Mouse (Mus musculus) liver, embryonic 13.5 days (tissue): ENCODE data around the gene Olfr1277. TPM values are rescaled to one million over a fixed set of nuclear protein-coding genes. Genes with fewer than 3 reads are reported as not detected.

Source experiments
- ATAC-seq: fragments of 200-750 bp; cut with Nextera tagmentation; 2 replicates; pipeline ENCODE4 v1.8.0; 2017; ENCODE audit warnings: low read depth, mild to moderate bottlenecking, moderate number of reproducible peaks, moderate library complexity
- DNase-seq: peaks from one replicate; pipeline ENCODE4 v3.0.0; 2022
- H3K27ac ChIP-seq: fragments of 300-500 bp; sonication (generic); 2 replicates; pipeline ENCODE4 v1.5.1; 2015; ENCODE audit warnings: moderate library complexity, mild to moderate bottlenecking, inconsistent platforms
- H3K27me3 ChIP-seq: fragments of 300-500 bp; sonication (generic); 2 replicates; pipeline ENCODE4 v1.6.1; 2015; ENCODE audit warnings: mild to moderate bottlenecking, inconsistent platforms
- H3K36me3 ChIP-seq: fragments of 300-500 bp; sonication (generic); 2 replicates; pipeline ENCODE4 v1.6.1; 2015; ENCODE audit warnings: mild to moderate bottlenecking, inconsistent platforms
- H3K4me1 ChIP-seq: fragments of 300-500 bp; sonication (generic); replicated peaks from 2 replicates; pipeline ENCODE4 v1.6.1; 2015; ENCODE audit warnings: inconsistent platforms
- H3K4me2 ChIP-seq: fragments of 300-500 bp; sonication (generic); 2 replicates; pipeline ENCODE4 v1.6.1; 2015; ENCODE audit warnings: inconsistent platforms, mild to moderate bottlenecking, moderate library complexity
- H3K4me3 ChIP-seq: fragments of 300-500 bp; sonication (generic); replicated peaks from 2 replicates; pipeline ENCODE4 v1.5.1; 2015; ENCODE audit warnings: mild to moderate bottlenecking, inconsistent platforms
- H3K9ac ChIP-seq: fragments of 300-500 bp; sonication (generic); 2 replicates; pipeline ENCODE4 v1.6.1; 2015; ENCODE audit warnings: mild to moderate bottlenecking, inconsistent platforms
- H3K9me3 ChIP-seq: fragments of 300-500 bp; sonication (generic); replicated peaks from 2 replicates; pipeline ENCODE4 v1.6.1; 2016; ENCODE audit warnings: inconsistent platforms
- WGBS: fragments of 180-500 bp; shearing (Covaris S2); methylation state at CpG from one replicate; pipeline ENCODE4 v1.1.7; 2015; ENCODE audit not compliant: insufficient replicate concordance; 5-methylcytosine and 5-hydroxymethylcytosine counted together
- polyA plus RNA-seq: library from polyadenylated mRNA; unstranded; fragments of >200 nt; fragmentation: Nextera tagmentation; extraction: Ambion mirVana; gene quantifications from 2 replicates; pipeline ENCODE4 v1.2.1, GENCODE M21; 2015

The Olfr1277 gene
- not detected in 2 replicates for polyA plus RNA-seq

DNA sequence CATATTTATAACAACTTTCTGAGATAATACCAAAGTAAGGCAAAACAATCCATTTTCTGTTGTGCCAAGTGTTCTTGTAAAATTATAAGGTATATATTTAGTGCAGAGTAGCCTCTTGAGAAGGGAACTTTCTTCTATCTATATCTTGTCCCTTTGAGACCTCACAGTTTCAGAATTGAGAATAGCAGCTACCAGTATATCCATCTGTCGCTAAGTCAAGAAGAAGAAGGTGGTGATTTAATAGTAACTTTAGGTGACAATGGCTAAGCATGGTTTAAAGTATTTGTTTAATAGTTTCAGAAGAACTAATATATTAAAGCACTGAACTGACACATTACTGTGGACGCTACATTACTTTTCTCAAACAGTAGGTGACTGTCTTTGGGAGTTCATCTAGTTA lies at the start of gene Olfr1277:
Gene Olfr1277, minus strand, starts transcription at position 101 of the 400 bp plus-strand sequence.
- Histone ChIP-seq H3K27me3 (no peaks in the 10 kb centered on the region), H3K4me2 (no peak within 1 kb of the TSS), H3K36me3 (no peaks in the 10 kb centered on the region), H3K9ac (no peak within 1 kb of the TSS), H3K4me1 (no peaks in the 10 kb centered on the region), H3K9me3 (no peaks in the 10 kb centered on the region), H3K4me3 (no peak within 1 kb of the TSS), H3K27ac (no peak within 1 kb of the TSS)
- ATAC-seq (no peak), DNase-seq (no peak)
- WGBS = 59% methylated on average over 2 of the region's 2 CpGs

DNA sequence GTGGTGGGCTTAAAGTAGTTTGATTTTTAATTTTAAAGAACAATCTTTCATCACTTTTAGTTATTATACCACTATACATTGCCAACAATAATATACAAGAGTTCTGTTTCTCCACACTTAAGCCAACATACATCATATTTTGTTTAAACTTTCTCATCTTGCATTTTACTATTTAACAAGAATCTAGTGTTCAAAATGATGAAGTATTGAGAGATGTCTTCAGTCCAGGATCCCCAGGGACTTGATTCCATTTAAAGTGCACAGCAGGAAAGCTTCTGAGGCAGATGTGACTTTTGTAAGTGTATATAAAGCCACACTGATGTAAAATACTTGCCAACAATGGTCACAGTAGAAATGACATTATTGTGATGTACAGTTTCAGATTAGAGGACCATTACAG lies 39.8 kb upstream of the Olfr1277 start, which contains the start of gene Olfr1280:
Gene Olfr1280, plus strand, starts transcription at position 301 of the 400 bp plus-strand sequence.
- Histone ChIP-seq H3K27ac (no peak within 1 kb of the TSS), H3K4me2 (no peak within 1 kb of the TSS), H3K4me1 (no peaks in the 10 kb centered on the region), H3K9me3 (no peaks in the 10 kb centered on the region), H3K4me3 (no peak within 1 kb of the TSS), H3K27me3 (no peaks in the 10 kb centered on the region), H3K9ac (no peak within 1 kb of the TSS), H3K36me3 (no peaks in the 10 kb centered on the region)
- DNase-seq (no peak), ATAC-seq (no peak)

DNA sequence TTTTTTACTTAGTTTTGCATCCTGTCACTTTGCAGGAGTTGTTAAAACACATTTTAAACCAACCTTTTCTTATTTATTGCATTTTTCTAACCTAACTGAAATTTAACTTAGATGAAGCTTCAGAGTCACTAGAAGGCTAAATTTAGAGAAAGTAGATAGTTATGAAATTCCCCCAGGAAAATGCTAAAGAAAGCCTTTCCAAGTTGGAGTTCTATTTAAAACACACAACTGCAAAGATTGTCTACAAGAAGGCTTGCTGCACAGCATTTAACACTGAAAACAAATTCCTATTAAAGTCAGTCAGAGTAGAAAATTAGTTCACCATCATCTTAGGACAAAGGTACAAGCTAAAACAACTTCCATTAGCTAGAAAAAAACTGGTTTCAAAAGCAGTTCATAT lies 26.5 kb upstream of the Olfr1277 start, which contains the start of gene Olfr1279:
Gene Olfr1279, plus strand, starts transcription at position 262 of the 400 bp plus-strand sequence.
- ATAC-seq (no peak), DNase-seq (no peak)
- no peak within 1 kb of the TSS for H3K4me2 ChIP-seq
- H3K36me3 ChIP-seq = no peaks in the 10 kb centered on the region
- H3K27ac ChIP-seq = no peak within 1 kb of the TSS
- no peaks in the 10 kb centered on the region for H3K27me3 ChIP-seq
- H3K9ac ChIP-seq = no peak within 1 kb of the TSS
- no peak within 1 kb of the TSS for H3K4me3 ChIP-seq
- H3K4me1 ChIP-seq = no peaks in the 10 kb centered on the region
- no peaks in the 10 kb centered on the region for H3K9me3 ChIP-seq

DNA sequence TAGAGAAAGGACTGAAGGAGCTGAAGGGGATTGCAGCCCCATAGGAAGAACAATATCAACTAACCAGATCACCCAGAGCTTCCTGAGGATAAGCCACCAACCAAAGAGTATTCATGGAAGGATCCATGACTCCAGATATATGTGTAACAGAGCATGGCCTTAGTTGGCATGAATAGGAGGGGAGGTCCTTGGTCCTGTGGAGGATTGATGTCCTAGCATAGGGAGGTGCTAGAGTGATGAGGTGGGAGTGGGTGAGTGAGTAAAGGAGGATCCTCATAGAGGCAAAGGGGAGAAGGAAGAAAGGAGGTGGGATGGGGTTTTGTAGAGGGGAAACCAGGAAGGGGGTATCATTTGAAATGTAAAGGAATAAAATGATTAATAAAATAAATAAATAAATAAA lies 24.6 kb upstream of the Olfr1277 start:
- Histone ChIP-seq H3K4me1 (no peaks in the 10 kb centered on the region), H3K9me3 (no peaks in the 10 kb centered on the region), H3K36me3 (no peaks in the 10 kb centered on the region), H3K9ac (no peak overlapping the region), H3K4me3 (no peak overlapping the region), H3K27me3 (no peaks in the 10 kb centered on the region), H3K27ac (no peak overlapping the region), H3K4me2 (no peak overlapping the region)
- no peak for DNase-seq
- no peak for ATAC-seq

DNA sequence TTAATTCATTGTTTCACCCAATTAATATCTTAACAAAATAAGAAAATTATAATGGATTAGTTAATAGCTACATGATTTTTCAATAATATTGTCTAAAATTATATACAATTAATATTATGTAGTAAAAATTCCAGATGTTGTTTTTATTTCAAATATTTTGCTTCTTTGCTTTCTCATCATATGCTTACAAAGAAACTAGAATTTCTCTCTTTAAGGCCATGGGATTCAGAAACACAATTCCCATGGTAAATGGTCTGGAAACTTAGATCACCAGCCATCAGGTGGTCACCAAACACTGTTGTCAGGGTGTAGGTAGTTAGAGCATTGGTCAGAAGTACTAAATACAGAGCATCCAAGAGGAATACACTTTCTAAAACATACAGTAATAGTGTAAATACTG lies 15.9 kb upstream of the Olfr1277 start, which contains the start of gene Olfr1278:
Gene Olfr1278, plus strand, starts transcription at position 301 of the 400 bp plus-strand sequence.
- Histone ChIP-seq H3K9ac (no peak within 1 kb of the TSS), H3K27me3 (no peaks in the 10 kb centered on the region), H3K4me1 (no peaks in the 10 kb centered on the region), H3K36me3 (no peaks in the 10 kb centered on the region), H3K27ac (no peak within 1 kb of the TSS), H3K4me3 (no peak within 1 kb of the TSS), H3K9me3 (no peaks in the 10 kb centered on the region; the same call in 1 of the 2 replicates), H3K4me2 (no peak within 1 kb of the TSS)
- DNase-seq (no peak), ATAC-seq (no peak)

DNA sequence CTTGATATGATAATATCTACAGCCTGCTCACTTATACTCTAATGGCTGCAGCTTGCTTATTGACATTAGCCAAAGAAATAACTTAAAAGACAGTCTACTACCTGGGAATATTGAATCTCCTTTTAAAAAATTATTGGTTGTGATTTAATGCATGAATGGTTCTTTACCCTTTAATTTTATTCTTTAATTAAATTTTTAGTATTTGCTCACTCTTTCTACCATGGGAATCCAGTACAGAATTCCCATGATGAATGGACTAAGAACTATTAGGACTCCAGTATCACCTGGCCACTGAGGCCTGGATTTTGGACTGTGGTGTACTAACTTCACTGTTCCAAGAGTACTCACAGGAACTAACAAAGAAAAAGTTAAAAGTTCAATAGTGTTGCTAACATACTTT lies 19.7 kb downstream of the Olfr1277 start, which contains the start of gene Olfr1276:
Gene Olfr1276, plus strand, starts transcription at position 301 of the 400 bp plus-strand sequence.
- H3K36me3 ChIP-seq = no peaks in the 10 kb centered on the region
- H3K27ac ChIP-seq = no peak within 1 kb of the TSS
- no peaks in the 10 kb centered on the region for H3K27me3 ChIP-seq
- no peak within 1 kb of the TSS for H3K9ac ChIP-seq
- H3K9me3 ChIP-seq = no peaks in the 10 kb centered on the region
- H3K4me3 ChIP-seq = no peak within 1 kb of the TSS
- no peak for DNase-seq
- no peak for ATAC-seq
- H3K4me2 ChIP-seq = no peak within 1 kb of the TSS
- no peaks in the 10 kb centered on the region for H3K4me1 ChIP-seq

DNA sequence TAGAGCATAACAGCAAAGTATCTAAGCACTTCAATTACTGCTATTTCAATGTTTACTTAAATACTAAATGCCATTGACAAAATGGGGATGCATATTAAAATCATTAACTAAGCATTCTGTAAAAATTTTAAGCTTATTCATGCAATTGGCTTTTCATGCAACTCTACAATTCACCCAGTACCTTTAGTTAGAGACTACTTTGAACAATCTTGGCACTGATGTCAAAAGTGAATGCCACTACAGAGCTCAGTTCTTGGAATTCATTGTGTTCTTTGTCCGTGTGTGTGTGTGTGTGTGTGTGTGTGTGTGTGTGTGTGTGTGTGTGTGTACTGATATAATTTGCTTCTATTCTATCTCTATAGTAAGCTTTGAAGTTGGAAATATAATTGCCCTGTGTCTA lies 38.7 kb downstream of the Olfr1277 start, which contains the start of gene Olfr1275:
Gene Olfr1275, minus strand, starts transcription at position 101 of the 400 bp plus-strand sequence.
- Histone ChIP-seq H3K4me1 (no peaks in the 10 kb centered on the region), H3K9ac (no peak within 1 kb of the TSS), H3K4me3 (no peak within 1 kb of the TSS), H3K27me3 (no peaks in the 10 kb centered on the region), H3K9me3 (0 out of 2 replicates have a peak, but pooled peaks cover 2% of the 10 kb centered on the region), H3K36me3 (no peaks in the 10 kb centered on the region), H3K27ac (no peak within 1 kb of the TSS), H3K4me2 (no peak within 1 kb of the TSS)
- ATAC-seq (no peak), DNase-seq (no peak)
- WGBS = 80% methylated on average over 1 of the region's 1 CpGs

DNA sequence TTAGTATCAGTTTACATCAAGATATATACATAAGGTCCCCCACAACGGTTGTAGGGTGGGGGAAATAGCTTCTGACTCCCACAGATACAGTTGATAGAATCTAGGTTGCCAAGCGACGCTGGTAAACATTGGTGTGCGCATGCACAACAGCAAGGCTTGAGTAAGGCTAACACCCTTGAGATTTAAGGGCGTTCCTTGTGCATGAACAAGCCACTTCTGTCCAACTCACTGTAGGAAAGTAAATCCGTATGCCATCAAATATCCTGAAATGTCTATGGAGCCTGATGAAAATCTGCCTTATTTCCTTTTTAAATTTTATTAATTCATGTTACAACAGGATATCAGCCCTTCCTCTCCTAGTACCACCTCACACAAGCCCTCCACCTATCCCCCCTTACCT lies 44.4 kb downstream of the Olfr1277 start, which contains the start of gene 4930430A15Rik:
Gene 4930430A15Rik, minus strand, starts transcription at position 101 of the 400 bp plus-strand sequence.
- WGBS = 67% methylated on average over 6 of the region's 6 CpGs
- no peak within 1 kb of the TSS for H3K9ac ChIP-seq

More for the DNA sequence above, 44.4 kb downstream of the Olfr1277 start, which contains the start of gene 4930430A15Rik:
- Histone ChIP-seq H3K27me3 (no peaks in the 10 kb centered on the region), H3K4me1 (no peaks in the 10 kb centered on the region), H3K27ac (no peak within 1 kb of the TSS), H3K4me2 (no peak within 1 kb of the TSS), H3K4me3 (no peak within 1 kb of the TSS), H3K9me3 (peaks cover 7% of the 10 kb centered on the region; the same call in 1 of the 2 replicates), H3K36me3 (no peaks in the 10 kb centered on the region)
- no peak for DNase-seq
- no peak for ATAC-seq

Other genes with a start within 250 kb of the Olfr1277 start
- gene Gm13941, start 168.1 kb downstream of the Olfr1277 start, polyA plus RNA-seq = not detected in 2 replicates
- gene Gm15130, start 121.2 kb downstream of the Olfr1277 start, polyA plus RNA-seq = not detected in 2 replicates
- gene 4930430A15Rik, start 44.5 kb downstream of the Olfr1277 start, polyA plus RNA-seq = not detected in 2 replicates
- gene Olfr1275, start 38.8 kb downstream of the Olfr1277 start, polyA plus RNA-seq = not detected in 2 replicates
- gene Olfr1276, start 19.6 kb downstream of the Olfr1277 start, polyA plus RNA-seq = not detected in 2 replicates
- not detected in 2 replicates for gene Olfr1278, start 16.0 kb upstream of the Olfr1277 start, polyA plus RNA-seq
- not detected in 2 replicates for gene Olfr1279, start 26.5 kb upstream of the Olfr1277 start, polyA plus RNA-seq
- gene Olfr1280, start 39.9 kb upstream of the Olfr1277 start, polyA plus RNA-seq = not detected in 2 replicates
- not detected in 2 replicates for gene Olfr1281, start 52.4 kb upstream of the Olfr1277 start, polyA plus RNA-seq
- not detected in 2 replicates for gene Olfr1282, start 62.0 kb upstream of the Olfr1277 start, polyA plus RNA-seq
- not detected in 2 replicates for gene Olfr1283, start 92.7 kb upstream of the Olfr1277 start, polyA plus RNA-seq
- gene Olfr1284, start 101.4 kb upstream of the Olfr1277 start, polyA plus RNA-seq = not detected in 2 replicates
- gene Olfr1286, start 149.0 kb upstream of the Olfr1277 start, polyA plus RNA-seq = not detected in 2 replicates
- not detected in 2 replicates for gene Olfr1287, start 175.0 kb upstream of the Olfr1277 start, polyA plus RNA-seq
- not detected in 2 replicates for gene Olfr1288, start 200.0 kb upstream of the Olfr1277 start, polyA plus RNA-seq
- gene Olfr1289, start 206.7 kb upstream of the Olfr1277 start, polyA plus RNA-seq = not detected in 2 replicates
- not detected in 2 replicates for gene Olfr1290, start 219.7 kb upstream of the Olfr1277 start, polyA plus RNA-seq
- not detected in 2 replicates for gene Olfr1291-ps1, start 223.1 kb upstream of the Olfr1277 start, polyA plus RNA-seq